Mouse (Mus musculus) MEL-GATA-1-ER (cell line): ENCODE measurements around the gene Pdss2.
"Not testable (repeated sequence)": the region's sequence is repeated elsewhere in the genome, so short reads cannot be mapped to it uniquely, and the experiment has no call there.

Source experiments
- DNase-seq: peaks from one replicate; pipeline ENCODE4 v3.0.0-alpha.2; 2012; ENCODE audit warnings: low read depth; ENCODE audit errors: extremely low read depth

Gene Pdss2

DNA sequence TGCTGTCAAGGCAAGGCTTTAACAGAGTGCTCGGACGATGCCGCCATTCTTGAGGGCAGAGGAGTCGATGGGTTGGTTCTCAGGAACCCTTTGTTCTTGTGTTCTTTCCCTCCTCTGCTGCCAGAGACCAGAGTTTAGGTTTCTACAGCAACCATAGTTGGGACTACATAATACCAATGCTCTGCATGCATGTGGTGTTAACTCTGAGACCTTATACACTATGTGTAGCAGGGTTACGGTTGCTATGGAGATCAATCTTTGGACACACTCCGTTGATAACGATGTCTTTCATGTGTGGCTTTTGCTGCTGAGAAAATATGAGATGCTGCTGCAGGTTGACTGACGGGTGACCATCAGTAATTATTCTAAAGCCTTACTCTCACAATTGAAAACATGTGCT lies 20.9 kb downstream of the Pdss2 start:
- DNase-seq: no peak

- no peak for DNase-seq
Measured at GRCm38 (mm10) chr10:43244262-43244806, 23.0 kb downstream of the Pdss2 start.

DNA sequence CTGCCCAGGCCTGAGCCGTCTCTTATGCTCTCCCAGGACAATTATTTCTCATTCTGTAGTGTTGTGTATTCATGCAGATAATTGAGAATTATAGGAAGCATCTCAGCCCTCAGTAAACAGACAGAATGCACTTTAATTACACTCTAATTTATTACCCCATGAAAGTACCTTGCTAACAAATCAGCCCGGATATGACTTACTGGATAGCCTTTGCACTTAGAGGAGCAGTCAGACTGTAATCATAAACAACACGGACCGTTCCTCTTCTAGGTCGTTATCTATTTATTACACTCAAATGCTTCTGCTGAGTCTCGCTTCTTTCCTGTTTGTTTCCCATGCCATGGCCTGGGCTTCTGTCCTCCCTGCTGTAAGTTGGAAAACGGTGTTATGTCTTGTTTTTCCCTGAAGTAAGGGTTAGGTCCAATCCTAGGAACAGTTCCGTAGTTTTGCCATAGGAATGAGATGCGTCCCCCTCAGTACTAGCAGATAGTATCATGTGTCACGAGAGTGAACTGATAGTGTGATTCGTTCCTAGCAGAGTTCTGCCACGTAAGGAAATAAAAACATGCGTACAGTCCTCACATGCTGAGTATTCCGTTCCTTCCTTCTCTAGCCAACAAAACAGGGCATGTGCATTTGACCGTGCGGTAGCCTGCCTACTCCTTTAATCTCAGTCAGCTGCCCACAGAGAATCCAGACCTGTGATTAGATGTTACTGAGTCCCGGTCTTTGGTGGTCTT lies 24.3 kb downstream of the Pdss2 start:
- no peak for DNase-seq

DNA sequence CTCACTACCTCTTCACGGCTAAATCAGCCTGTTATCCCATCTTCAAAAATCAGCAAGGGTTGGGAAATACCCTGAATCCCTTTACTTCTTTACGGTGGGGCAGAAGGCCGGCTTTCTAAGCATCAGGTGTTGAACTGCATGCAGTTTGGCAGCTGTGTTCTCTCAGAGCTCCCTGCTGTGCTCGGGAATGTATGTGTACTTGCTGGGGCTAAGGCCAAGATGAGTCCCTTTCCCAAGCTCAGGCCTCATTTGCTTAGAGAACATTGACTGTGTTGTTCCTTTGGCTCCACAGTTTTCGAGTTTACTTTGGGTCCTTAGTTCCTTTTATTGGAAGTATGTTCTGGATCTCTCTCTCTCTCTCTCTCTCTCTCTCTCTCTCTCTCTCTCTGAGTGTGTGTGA lies 26.7 kb downstream of the Pdss2 start:
- no peak for DNase-seq

- DNase-seq: peak; percentile 51
Measured at GRCm38 (mm10) chr10:43252324-43252723, 31.0 kb downstream of the Pdss2 start.

GRCm38 (mm10) chr10:43256965-43257364 lies 35.7 kb downstream of the Pdss2 start:
- DNase-seq: not testable (repeated sequence)

- not testable (repeated sequence) for DNase-seq
Measured at GRCm38 (mm10) chr10:43257500-43257899, 36.2 kb downstream of the Pdss2 start.

DNA sequence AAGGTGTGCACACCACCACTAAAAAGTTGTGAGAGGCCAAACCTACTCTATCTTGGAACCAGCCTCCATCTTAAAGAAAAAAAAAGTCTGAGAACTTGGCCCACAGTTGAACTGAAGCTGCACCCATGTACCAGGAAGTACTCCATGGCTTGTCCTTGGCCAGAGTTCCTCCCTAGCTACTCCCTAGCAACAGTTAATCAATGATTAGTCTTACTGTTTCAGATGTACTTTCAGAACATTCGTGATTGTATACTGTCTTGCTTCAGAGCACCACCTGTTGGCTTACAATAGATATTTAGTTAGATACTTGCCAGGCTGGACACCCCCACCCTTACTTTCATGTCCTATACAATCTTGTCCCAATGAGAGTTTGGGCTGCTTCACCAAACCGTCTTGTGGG lies 50.0 kb downstream of the Pdss2 start:
- no peak for DNase-seq

- DNase-seq: no peak
Measured at GRCm38 (mm10) chr10:43272381-43272780, 51.1 kb downstream of the Pdss2 start.

DNA sequence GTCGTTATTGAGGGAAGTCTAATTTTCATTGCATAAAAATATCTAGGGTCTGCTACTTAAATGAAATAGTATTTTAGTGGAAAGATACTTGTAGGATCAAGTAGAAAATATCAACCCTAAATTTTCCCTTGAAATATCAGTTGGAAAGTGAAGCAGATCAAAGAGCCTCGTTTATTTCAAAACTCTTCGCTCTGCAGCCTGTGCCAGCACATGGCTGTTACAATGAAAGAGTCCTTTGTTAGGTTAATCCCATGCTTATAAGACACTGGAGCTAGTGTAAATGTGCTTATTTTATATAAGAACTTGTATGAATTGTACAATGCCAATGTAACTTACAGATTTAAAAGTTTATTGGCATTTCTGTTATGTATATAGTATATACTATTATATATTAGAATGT lies 51.8 kb downstream of the Pdss2 start:
- no peak for DNase-seq

DNA sequence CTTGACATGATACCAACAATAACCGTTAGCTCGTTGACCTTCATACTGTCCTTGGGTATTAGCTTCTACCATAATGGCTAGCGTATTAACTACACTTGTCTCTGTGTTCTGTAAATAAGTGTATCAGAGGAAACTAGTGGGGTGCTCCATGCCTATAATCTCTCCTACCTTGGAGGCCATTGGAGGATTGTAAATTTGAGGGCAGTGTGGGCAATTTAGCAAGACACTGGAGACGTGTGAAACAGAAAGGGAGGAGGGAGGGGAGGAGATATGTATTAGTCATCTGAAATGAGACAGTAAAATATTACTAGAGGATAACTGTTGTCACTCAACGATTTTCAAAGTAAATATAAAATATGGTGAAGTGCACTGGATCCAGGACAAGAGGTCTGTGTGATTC lies 54.2 kb downstream of the Pdss2 start:
- no peak for DNase-seq

DNA sequence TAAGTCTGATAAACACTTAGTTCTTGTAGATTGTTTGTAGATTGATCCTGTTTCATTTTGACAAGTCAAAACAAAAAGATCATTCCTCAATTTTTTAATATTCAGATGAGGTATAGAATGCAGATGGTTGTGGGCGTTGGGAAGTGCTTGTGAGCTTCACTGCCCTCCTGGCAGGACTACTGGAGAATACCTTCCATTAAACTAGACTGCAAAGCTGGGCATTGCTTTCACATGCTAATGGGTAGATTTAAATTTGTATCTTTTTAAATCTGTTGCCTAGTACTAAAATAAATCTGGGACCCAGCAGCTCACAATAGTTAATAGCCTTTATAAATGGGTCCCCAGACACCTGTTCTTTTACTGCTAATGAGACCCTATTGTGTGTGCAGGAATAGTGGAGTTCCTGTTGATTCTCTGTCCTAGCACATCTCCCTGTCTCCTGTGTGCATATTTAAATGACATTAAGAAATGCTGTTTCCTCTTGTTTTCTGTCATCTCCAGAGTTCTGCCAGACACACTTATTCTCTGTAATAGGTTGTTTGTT lies 54.9 kb downstream of the Pdss2 start:
- DNase-seq: no peak

DNA sequence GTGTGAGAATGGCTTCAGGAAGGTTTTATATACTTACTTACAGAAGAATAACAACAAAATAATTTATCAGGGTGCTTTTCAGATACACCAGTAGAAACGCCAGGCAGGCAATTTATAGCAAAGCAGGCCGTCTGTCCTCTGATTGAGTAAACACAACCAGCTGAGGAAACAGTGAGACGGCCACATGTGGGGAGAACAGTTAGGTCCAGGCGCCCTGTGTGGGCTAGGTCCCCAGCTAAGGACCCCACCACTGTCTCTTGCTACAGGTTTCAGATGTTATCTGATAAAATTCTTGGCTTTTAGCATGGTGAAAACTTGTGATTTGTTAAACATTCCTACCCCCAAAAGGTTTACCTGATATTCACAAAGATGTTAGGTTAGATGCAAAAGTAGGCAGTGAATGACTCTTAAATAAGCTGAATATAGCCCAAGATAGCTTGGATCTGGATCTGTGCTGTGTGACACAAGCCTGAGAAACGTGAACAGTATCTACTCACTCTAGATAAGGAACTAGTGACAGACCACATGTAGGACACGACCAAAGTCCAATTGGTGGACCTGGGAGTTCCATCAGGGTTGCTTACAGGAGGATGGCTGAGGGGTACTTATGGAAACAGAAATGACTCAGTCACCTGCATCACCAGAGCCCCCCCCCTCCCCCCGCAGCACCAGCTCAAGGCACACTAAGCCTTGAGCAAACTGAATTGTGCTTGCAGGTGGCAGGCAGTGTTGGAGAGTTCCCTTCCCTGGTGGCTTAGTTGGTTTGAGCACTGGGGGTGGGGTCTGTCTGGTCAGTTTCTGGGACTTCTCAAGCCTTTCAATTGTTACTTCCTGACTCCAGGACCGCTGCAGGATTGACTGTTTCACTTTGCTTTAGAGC lies 56.2 kb downstream of the Pdss2 start:
- no peak for DNase-seq

DNA sequence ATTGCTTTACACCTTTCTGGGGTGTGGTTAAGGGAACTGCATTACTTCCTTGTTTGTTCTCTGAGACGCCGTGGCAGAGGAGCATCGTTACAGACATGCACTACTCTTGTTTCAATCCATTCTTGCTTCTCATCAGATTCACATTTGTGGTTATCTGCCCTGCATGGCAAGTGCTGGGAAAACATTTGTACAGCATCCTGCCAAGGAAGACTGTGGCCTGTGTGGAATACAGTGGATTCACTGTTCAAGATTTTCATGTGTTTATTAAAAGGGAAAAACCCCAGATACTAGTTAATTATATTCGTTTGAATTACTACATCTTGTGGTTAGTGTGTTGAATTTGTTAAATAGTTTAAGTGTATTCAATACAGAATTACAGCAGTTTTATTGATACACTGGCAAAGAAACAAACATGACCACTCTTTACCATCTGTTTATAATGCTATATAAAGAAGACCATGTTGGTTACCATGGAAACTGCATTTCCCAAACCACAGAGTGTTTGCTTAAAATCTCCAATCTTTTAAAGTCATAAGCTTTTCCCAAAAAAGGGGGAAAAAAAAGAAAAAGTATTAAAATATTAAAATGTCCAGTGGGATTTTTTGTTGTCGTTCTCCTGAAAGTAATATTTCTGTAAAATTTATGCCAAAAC lies 58.5 kb downstream of the Pdss2 start:
- no peak for DNase-seq

DNA sequence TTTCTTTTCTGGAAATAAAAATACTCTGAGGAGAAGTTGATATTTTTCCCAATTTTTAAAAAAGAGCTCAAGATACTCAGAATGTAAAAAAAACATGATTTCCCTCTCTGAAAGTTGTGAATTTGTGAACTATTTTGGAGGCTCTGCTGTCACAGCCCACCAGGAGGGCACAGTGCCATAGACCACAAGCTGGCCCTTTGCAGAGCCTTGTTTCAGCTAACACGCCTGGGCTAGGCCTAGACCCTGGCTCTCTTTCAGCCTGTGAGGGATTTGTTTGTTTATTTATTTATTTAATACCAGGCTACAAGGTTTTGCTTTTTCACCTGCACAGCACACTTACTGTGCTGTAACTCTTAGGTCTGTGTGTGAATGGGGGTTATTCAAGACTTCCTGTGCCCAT lies 64.3 kb downstream of the Pdss2 start:
- DNase-seq: no peak

DNA sequence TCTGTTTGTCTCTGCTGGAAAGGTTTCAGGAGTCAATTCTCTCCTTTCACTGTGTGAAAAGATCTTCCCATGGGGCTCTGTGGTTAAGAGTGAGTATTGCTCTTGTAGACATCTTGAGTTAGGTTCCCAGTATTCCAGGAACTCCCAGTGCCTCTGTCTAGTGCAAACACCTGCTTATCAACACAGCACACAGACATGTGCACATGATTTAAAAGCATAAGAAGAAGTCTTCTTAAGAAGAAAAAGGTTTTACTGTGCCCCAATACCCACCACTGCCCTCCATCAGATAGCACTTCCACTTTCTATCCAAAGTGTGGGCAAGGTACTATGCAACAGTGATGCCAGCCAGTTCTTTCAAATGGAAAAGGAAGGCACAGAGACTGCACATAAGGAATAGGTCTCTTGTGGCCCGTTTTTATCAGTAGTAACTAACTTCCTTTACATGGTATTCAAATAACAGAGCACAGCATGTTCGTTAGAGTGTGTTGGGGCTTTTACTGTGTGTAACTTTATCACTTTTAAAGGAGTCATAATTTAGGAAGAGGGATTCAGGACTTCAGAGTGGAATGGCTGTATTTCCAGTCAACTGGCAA lies 69.4 kb downstream of the Pdss2 start:
- DNase-seq: peak; percentile 50

DNA sequence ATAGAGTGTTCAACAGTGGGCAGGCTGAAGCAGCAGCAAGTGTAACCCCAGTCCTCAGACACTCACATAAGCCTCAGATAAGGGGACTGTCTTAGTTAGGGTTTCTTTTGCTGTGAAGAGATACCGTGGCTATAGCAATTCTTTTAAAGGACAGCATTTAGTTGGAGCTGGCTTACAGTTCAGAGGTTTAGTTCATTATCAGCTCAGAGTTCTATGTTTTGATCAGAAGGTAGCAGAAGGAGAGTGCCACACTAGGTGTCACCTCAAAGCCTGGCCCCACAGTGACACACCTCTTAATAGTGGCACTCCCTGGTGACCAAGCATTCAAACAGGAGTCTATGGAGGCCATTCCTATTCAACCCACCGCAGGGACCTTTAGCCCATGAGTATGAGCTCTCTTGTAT lies 70.0 kb downstream of the Pdss2 start:
- DNase-seq: peak; percentile 11

DNA sequence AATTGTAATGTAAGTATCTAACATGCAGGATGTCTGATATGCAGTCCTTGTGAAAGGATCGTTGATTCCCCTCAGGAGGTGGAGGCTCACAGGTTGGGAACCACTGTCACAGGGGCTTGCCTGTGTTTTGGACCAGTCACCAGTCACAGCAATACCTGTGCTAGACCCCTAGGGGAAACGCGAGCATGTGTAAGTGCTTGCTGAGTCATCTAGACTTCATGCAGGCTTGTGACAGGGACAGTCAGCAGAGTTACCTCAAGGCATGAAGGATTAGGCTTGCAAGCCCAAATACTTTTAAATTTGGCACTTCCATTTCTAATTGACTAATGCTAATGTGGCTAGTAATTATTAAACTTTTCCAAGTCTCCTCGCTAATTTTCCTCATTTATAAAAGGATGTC lies 71.2 kb downstream of the Pdss2 start:
- no peak for DNase-seq

DNA sequence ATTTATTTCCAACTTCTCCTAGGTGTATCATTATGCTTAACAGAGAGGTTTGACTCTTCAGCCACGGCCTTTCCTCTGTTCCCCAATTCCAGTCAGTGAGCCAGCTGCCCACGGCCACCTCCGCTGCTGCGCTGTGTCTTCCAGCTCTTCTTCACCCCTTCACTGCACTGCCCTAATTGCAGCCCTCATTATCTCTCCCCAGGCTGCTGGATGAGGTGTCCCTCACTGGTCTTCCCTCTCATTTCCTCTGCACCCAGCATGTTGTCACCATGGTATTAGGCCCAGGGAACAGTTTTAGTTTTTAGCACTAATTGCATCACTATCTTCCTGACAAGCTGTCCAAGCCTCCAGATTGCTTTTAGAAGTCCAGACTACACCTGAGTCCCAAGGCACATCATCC lies 73.0 kb downstream of the Pdss2 start:
- DNase-seq: no peak

GRCm38 (mm10) chr10:43308105-43308810 lies 87.0 kb downstream of the Pdss2 start:
- no peak for DNase-seq
